Mouse (Mus musculus) adrenal gland, adult 18-20 months (tissue): ENCODE measurements around the gene Cd27. TPM values are rescaled to one million over a fixed set of nuclear protein-coding genes. Genes with fewer than 3 reads are reported as not detected.

ENCODE experiments used
- DNase-seq, 2 experiments: peaks; one replicate each; pipeline ENCODE4 v3.0.0; 2021 to 2022; ENCODE audit warnings: low spot score in 2 of 2
- total RNA-seq, 2 experiments: library from RNA; stranded (reverse); gene quantifications; 1 replicate in 1 of 2; 2 replicates in 1 of 2; pipeline ENCODE4 v1.2.3; 2021

The Cd27 gene
- total RNA-seq, 2 experiments from 2014 or later, result 0.38 to 0.46 TPM

DNA sequence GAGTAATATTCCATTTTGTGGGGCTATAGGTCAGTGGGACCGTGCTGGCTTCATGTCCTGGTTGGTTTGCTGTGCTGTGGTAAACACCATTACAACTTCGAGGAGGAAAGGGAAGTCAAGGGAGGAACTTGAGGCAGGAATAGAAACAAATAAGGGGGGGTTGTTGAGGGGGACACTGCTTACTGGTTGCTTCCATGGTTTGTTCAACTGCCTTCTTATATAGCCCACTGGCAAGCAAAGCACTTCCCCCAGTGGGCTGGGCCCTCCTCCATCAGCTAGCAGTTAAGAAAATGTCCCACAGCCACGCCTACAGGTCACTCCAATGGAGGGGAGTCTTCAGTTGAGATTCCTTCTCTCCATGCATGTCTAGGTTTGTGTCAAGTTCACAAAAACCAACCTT lies 15.5 kb upstream of the Cd27 start:
- DNase-seq, result no peak

DNA sequence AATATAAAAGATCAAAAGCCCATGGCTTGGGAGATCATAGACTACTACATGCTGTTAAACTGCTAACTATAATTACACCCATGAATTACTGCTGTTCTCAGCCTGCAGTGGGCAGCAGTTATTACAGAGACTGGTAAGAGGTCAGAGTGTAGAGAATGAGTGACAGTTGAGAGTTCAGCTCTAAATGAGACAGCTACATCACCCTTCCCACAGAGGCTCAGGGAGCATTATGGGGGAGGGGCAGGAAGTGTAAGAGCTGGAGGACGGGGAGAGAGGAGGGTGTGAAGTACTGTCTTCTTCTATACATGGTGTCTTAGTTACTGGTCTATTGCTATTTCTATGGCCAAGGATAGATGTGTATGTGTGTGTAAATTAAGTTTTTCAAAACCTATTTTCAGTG lies 7.7 kb upstream of the Cd27 start:
- no peak for DNase-seq

DNA sequence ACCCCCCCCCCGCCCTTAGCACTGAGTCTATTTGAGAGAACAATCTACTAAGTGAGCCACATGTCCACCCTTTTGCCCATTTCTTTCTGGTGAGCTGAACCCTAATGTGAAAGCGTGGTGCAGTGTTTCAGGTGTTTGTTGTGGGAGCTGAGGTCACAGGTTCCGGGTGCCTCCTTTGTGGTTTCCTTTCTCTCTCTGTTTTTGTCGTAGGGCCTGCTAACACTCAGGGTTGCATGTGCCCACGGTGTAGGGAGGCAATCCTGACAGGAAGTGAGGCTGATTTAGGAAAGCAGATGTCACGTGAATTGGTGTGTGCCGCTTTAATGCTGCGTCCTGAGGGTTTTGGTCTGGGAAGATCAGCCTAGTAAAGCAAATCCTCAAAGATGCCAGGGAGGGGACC lies 4.8 kb upstream of the Cd27 start:
- DNase-seq, result no peak

DNA sequence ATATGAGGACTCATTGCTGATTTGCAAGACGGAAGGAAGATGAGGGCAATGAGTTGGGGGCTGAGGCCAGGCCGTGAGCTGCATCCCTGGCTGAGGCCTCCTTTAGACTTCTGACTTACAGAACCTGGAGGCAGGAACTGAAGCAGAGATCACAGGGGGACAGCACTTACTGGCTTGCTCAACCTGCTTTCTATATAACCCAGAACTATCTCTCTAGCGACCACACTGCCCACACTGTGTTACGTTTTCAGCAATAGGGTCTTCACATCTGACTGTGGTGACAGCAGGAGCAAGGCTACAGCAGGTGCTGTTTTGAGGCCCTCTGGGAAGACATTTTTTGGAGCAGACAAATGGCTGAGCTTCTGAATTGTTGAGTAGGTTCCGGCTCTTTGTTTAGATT lies 3.8 kb upstream of the Cd27 start:
- DNase-seq, result no peak

DNA sequence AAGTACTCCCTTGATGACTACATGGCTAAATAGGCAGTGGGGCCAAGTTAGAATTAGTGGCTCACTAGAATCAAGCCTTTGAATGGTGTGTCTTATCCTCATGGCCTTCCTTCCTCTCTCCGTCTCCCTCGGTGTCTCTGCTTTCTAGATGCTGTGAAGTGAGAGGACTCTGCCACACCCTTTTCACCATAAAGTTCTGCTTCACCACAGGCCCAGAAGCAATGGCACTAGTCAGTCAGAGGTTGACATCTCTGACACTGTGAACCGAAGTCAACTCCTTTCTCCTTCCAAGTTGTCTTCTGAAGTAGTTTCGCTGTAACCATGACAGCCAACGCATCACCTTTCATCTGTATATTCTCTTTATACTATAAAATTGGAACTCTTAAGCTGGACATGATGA lies 2.7 kb upstream of the Cd27 start:
- DNase-seq, result no peak

DNA sequence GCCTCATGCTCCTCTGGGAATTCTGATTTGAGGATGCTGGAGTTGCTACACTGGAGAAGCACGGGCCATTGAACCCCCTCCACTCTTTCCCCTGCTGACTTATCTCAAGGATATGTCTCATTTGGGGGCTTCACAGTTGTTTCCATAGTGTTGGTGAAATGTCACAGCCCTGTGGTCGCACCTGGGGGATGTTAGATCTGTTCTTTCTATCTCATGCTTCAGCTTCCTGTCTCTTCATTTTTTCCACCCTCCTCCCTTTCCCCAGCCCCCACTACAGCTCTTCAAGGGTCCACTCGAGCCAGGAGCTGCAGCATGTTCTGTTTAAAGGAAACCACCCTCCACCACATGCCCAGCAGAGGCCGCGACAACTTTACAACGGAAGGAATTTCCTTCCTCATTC lies 1.6 kb upstream of the Cd27 start:
- no peak for DNase-seq

DNA sequence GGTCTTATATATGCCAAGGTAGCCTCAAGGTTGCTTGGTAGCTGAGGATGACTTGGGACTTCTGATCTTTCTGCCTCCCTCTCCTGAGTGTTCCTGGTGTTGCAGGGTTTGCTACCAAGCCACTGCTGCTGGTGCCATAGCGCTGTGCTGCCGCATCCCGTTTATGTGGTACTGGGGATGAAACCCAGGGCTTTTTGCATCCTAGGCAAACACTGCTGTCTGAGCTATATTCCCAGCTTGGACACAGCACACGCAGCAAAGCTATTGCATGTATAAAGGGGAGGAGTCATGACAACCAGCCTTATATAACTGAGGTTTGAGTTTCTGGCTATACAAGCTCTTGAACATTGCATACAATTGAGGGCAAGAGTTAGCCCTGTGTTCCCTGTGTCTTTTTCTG lies 611 bp upstream of the Cd27 start:
- no peak for DNase-seq

DNA sequence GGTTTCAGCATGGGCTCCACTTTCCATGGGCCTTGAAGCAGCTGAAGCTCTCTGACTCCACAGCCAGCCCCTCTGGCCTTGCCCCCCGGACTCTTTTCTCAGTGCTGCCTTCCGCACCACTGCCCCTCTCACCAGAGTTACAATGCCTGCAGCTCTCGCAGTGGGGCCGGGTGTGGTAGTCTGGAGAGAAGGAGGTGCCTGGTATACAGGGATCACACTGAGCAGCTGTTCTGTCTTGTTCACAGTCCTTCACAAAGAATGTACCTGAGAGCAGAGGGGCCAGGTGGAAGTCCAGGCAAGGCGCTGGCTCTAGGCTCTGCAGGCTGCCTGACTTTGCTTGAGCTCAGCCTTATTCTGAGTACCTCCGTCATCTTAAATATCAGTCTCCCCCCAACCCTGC lies 469 bp downstream of the Cd27 start:
- DNase-seq, result no peak

DNA sequence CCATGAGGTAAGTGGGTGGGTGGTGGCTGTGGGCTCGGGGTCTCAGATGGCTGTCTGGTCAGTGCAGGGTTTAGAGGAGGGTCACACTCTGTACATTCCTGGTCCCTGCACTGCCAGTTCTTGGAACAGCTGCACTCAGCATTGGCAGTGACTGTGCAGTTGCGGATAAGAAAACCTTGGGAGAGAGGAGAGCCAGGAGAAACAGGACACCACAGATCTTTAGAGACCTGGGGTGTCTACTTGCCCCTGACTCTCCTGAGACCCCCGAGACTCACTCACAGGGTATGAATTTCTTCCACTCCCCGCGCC lies 2.3 kb downstream of the Cd27 start:
- DNase-seq, result no peak

DNA sequence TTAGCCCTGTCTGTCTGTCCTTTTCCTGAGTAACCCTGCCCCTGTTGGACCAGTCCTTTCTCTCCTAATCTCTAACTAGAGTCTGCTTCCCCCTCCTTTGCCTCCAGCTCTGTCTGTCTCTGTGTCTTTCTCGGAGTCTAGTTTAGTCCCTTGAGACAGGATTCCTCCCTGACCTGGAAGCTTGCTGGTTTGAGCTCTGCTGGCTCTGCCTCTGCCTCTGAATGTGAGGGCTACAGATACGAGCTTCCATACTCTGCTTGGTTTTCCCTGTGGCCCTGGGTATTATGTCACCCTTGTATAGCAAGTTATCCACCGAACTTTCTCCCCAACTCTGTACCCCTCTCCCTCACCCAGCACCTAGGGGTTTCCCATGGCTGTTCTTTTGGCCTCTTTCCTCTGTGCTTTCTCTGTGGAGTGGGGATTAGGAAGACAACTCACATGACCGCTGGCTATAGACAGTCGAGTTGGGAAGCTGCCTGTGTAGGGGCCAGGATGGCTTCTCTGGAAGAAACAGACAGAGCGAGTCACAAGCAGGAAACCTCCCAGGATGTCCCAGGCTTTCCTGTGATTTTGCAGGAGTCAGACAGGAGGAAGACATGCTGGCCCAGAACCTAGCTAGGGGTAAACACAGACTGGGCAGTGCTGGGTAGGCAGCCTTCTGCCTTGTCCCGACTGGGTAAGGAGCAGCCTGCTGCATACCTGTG lies 2.8 kb downstream of the Cd27 start:
- DNase-seq, result no peak

DNA sequence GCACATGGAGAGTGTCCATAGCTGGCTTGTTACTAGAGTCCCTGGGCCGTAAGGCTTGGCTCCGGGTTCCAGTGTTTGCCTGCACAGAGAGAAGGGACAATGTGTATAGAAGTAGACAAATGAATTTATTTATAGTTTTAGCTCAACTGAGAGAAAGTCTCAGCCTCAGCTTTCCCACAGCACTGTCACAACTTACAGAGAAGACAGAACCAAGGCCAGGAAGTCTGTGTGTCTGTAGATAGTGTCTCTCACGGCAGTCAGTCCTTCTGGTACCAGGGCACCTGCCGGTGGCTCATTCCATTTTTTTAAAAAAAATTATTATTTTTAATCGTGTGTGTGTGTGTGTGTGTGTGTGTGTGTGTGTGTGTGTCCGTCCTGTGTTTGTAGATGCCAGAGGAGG lies 4.3 kb downstream of the Cd27 start:
- no peak for DNase-seq

DNA sequence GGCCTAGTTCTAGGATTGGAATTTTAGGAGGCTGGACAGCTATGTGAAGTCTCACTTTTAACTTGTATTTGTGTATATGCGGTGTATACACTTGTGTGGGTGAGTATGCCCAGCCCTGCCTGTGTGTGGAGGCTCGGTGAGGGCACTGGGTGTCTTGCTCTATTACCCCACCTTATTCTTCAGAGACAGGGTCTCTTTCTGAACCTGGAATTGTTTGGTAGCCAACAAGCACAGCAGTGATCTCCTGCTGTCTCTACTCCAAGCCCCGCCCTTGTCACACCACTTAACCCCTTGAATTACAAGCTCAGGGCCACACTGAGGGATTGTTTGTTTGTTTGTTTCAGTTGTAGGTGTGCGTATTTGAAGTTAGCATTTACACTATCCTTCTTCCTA lies 4.8 kb downstream of the Cd27 start:
- no peak for DNase-seq

DNA sequence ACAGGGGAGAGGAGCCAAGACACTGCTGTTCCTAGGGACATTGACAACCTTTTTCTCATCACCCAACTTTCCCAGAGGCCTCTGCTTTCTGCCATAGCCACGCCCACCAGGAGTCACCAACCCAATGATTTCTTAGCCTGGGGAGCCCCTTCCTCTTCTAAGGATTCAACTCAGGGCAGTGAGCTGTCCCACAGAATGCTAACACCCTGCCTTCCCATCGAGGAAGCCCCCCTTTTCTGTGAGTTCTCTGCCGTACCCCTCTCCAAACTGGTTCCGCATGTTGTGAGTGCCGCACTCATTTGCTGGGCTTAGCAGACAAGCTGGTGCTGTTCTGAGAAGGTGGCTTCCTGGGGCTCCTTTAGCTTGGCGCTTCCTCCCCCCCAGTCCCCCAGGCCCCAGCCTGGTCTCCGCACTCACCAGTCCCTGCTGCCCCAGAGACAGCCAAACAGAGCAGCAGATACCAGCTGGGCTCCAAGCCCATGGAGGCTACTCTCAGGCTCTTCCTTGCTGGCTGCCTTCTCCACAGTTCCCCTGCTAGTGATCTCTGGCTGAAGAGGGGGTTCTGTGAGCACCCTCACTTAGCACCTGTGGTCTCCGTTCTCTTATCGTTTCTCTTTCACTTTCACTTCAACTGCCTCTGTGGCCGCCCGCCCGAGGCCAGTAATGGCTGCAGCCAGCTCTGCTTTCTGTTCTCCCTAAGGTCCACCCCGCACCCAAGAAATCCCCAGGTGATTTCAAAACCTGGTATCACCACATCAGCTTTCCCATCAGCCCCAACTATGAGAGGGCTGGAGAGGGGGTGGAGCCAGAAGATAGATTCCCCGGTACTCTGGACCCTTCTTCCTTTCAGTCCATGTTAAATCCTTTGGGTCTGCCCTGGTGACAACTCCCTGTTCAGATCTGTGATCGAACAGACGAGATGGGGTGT lies 5.4 kb downstream of the Cd27 start, which contains the start of gene Tapbpl:
Tapbpl (minus strand) TSS at position 744 of the 928 bp plus-strand sequence.
- DNase-seq, result peak; percentile 55 to 65

DNA sequence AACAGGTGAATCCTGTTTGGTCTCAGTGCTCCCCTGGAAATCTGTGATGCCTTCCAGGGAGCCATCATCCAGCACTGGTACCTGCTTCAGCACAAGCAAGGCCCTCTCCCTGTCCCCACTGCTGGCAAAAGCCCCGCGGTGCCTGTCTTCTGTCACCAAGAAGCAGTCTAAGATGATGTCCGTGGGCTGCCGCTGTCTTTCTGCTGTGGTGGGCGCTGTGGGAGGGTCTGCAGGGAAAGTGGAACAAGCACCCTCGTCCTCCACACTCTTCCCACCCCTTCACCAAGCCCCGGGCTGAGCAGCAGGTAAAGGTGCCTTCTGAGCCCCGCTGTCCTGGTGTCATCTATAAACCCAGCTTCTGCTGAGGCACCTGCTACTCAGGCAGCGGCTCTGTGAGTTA lies 6.2 kb downstream of the Cd27 start:
- DNase-seq, result no peak

DNA sequence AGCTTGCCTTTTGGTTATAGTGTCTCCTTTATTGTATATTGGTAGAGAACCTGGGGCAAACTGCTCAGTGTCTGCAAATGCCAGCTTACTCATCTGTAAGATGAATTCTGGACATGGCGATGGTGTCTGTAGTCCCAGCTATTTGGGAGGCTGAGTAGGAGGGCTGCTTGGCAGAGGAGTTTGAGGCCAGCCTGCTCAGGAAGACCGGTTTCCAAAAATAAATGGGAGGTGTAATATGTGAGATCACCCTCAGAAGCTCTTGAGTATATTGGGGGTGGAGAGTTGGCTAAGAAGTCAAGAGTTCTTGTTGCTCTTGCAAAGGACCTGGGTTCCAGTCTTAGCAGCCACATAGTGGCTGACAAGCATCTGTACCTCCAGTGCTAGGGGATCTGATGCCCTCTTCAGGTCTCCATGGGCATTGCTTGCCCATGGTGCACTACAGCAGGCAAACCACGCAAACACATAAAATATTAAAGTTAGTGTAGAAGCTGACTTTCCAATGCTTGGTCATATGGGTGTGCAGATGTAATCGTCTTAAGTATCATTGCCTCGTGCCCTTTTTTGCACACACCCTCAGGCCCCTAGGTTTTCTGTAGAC lies 11.2 kb downstream of the Cd27 start:
- no peak for DNase-seq

DNA sequence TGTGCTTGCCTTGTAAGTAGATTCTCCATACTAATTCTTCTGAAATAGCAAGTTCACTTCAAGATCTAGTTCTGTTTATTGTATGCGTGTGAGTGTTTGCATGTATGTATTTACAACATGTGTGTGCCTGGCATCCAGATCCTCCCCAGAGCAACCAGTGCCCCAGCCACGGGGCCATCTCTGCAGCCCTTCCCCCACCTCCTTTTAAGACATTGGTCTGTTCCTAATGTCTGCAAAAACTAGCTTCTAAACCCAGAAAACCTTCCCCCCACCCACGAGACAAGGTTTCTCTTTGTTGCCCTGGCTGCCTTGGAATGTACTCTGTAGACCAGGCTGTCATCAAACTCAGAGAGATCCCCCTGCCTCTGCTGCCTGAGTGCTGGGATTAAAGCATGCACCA lies 14.2 kb downstream of the Cd27 start:
- DNase-seq, result no peak

DNA sequence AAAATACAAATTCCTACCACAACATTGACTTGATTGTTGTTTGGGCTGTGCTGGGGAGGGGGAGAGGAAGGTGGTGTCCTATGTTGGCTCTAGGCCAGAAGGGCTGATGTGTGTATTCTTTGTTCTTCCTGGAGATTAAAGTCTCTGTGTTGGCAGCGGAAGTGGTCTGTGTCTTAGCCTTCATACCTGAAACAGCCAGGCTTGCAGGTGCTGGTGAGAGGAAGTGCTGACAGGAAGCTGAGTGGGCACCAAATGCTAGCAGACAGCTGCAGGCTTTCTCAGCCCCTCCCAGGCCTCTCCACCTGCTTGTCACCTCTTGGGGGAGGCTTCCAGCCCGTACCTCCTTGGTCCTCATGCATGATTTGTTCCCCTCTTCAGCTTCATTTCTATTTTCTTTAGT lies 14.7 kb downstream of the Cd27 start:
- no peak for DNase-seq

DNA sequence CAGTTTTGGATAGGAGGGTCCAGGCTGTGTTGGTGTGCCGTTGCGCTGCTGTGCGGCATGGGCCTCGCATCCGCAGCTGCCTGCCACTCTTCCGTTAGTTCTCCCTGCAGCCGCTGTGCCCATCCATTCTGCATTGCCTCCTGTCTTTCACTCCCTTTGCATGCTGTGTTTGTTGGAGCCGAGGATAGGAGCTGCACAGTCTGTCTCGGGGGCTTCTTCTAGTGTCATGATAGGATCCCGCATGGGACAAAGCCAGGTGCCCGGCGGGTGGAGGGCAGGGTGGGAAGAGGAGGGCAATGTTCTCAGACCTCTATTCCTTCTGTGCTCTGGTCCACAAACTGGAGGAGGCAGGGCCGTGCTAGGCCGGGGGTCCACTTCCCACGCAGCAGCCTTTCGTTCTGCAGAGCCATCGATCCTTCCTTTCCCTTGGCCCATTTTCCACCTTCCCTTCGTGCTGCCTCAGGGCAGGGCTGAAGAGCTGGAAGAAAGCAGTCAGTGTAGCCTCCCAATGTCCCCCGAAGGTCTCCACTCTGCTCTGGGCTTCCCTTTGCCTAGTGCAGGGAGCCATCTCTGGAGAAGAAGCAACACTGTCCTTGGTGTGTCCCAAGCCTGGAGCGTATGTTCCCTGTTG lies 15.6 kb downstream of the Cd27 start:
- DNase-seq, result no peak

DNA sequence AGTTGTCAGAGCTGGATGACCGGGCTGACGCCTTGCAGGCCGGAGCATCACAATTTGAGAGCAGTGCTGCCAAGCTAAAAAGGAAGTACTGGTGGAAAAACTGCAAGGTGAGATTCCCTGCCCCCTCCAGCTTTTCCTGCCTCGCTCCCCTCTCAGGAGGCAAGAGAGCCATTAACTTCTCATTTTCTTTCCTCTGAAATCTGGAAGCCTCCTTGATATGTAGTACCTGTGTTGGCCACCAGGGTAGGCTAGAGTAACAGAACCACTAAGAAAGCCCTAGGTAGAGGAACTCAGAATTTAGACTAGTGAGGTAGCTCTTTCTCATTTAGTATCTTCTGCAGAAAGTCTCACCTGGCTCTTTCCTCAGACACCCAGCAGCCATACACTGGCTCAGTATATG lies 17.8 kb downstream of the Cd27 start:
- DNase-seq, result no peak

DNA sequence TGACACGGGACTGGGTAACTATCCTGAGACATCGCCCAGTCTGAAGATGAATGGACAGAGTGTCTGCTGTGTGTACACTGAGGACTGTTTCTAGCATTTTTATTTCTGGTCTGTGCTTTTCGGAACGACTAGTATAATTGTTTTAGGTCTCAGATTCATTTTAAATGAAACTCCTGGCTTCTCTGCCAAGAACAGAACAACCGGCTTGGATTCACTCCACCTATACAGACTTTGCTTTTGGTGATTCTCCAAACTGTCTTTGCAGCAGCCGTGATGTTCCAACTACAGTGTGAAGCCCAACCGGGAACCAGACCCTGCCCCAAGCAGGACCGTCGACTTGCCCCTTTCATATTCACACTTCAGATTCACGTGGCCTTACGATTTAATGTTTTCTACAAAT lies 18.9 kb downstream of the Cd27 start:
- no peak for DNase-seq

DNA sequence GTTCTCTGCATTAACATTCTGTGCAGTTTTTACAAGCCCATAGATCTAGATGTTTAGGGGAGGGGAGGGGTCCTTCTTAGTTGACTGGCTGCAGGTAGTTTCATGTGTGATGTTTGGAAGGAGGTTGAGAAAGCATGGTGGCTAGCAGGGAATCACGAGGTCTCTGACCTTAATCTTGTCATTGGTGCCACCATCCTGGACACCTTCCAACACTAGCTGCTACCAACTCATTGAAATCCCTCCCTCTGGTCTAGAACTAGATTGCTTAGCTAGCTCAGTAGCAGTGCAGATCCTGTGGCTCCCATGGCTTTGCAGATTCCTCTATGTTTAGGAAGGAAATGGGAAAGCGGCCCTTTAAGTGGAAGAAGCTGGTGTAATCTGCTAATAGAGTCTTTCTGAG lies 19.9 kb downstream of the Cd27 start:
- no peak for DNase-seq
